Mouse (Mus musculus) thymus, adult 2 months (tissue): ENCODE data around the gene Krt12.

Experiments used
- CTCF ChIP-seq: fragments of 200-500 bp; IDR thresholded peaks from 2 replicates; pipeline ENCODE4 v1.5.1; 2012; ENCODE audit warnings: mild to moderate bottlenecking, control low read depth, low read length, moderate library complexity, borderline replicate concordance; ENCODE audit not compliant: control insufficient read depth, poor library complexity, insufficient read depth; ENCODE audit errors: extremely low read depth
- POLR2A ChIP-seq: fragments of 200-500 bp; IDR thresholded peaks from 2 replicates; pipeline ENCODE4 v1.6.1; 2012; ENCODE audit warnings: mild to moderate bottlenecking, low read length, control low read depth, moderate library complexity; ENCODE audit not compliant: control insufficient read depth, poor library complexity, insufficient read depth; ENCODE audit errors: extremely low read depth

- TF ChIP-seq CTCF (no peak), POLR2A (no peak)
Observed at GRCm38 (mm10) chr11:99417819-99418218, 4.2 kb downstream of the Krt12 start.
